Mouse (Mus musculus) MEL (cell line): ENCODE results near the gene Pcsk2.

ENCODE experiments used
- CHD2 ChIP-seq: IDR thresholded peaks from 2 replicates; pipeline ENCODE4 v1.6.1; 2011; ENCODE audit warnings: low read length, improper control_type of control experiment
- CTCF ChIP-seq, 3 experiments: IDR thresholded peaks in 2 of 3; conservative IDR thresholded peaks in 1 of 3; 2 replicates each; pipeline ENCODE4 v1.5.1; 2011 to 2012; ENCODE audit warnings: low read length in 3 of 3, low read depth in 2 of 3, mild to moderate bottlenecking in 2 of 3, improper control_type of control experiment in 1 of 3, inconsistent platforms in 1 of 3, mixed read lengths in 1 of 3, moderate library complexity in 1 of 3; ENCODE audit not compliant: control insufficient read depth in 1 of 3, insufficient read depth in 1 of 3, poor library complexity in 1 of 3, severe bottlenecking in 1 of 3
- EP300 ChIP-seq, 2 experiments: IDR thresholded peaks; 2 replicates each; pipeline ENCODE4 v1.6.1; 2011; ENCODE audit warnings: improper control_type of control experiment in 2 of 2, low read length in 2 of 2, low read depth in 1 of 2, mild to moderate bottlenecking in 1 of 2
- ETS1 ChIP-seq: IDR thresholded peaks from 2 replicates; pipeline ENCODE4 v1.6.1; 2012; ENCODE audit warnings: low read depth, mild to moderate bottlenecking, inconsistent platforms, low read length, improper control_type of control experiment, moderate library complexity
- GATA1 ChIP-seq: IDR thresholded peaks from 2 replicates; pipeline ENCODE4 v1.6.1; 2011; ENCODE audit warnings: low read depth, low read length, improper control_type of control experiment
- TCF12 ChIP-seq: IDR thresholded peaks from 2 replicates; pipeline ENCODE4 v1.6.1; 2014; ENCODE audit warnings: low read depth, mild to moderate bottlenecking, inconsistent platforms, low read length, improper control_type of control experiment, moderate library complexity
- USF1 ChIP-seq: IDR thresholded peaks from 2 replicates; pipeline ENCODE4 v1.6.1; 2014; ENCODE audit warnings: low read depth, mild to moderate bottlenecking, inconsistent platforms, low read length, improper control_type of control experiment, moderate library complexity

GRCm38 (mm10) chr2:143501760-143502159, 44.2 kb upstream of the Pcsk2 start:
- TF ChIP-seq CTCF (IDR thresholded peaks at IDR 0.05 in 2 of 3, conservative IDR thresholded peaks at IDR 0.05 in 1 of 3; ENCODE audit: control insufficient read depth in 1 of 3, insufficient read depth in 1 of 3, low read depth in 2 of 3, low read length in 3 of 3, poor library complexity in 1 of 3, severe bottlenecking in 1 of 3): no peak
- no peak for TF ChIP-seq USF1
- TF ChIP-seq EP300 (IDR thresholded peaks at IDR 0.05; ENCODE audit: low read depth in 1 of 2, low read length in 2 of 2): no peak
- TF ChIP-seq TCF12: no peak
- no peak for TF ChIP-seq GATA1
- TF ChIP-seq ETS1: no peak
- TF ChIP-seq CHD2: no peak
